Mouse (Mus musculus): ENCODE results near the gene Tead2. TPM values are rescaled to one million over a fixed set of nuclear protein-coding genes. Genes with fewer than 3 reads are reported as not detected.

The Tead2 gene
- polyA plus RNA-seq, 1 experiment from 2014 or later = 337 TPM

DNA sequence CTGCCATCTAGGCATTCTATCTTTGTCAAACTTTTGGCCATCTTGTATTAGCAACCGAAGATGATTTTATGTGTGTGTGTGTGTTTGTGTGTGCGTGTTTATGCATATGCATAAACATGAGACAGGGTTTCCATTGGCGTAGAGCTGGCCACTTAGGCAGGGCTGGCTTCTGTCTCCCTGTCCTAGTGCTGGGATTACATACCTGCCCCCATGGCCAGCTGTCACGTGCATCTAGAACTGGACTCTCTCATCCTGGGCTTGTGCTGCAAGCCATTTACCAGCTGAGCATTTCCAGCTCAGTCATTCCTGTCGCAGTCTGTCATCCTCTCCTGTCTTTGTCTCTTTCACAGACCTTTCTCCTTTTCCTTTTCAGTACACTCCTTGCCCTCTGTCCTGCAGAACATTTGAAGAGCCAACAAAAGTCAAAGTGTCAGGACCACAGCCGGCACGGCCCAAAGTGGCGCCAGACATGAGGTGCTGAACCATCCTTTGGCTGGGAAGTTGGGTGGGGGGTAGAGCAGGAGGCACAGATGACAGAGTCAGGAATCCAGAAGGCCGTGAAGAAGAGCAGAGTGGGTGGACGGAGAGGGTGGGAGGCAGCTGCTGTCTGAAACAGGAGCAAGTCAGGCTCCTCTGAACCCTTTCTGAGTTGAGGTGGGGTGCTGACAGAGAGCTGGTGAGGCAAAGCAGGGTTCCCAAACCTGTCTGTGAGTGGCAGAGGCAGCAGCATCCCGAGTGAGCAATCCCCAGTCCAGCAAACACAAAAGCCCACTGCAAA lies 41.7 kb downstream of the Tead2 start:
- no peaks in the 10 kb centered on the region for H3K36me3 ChIP-seq (replicated peaks)
- H3K27ac ChIP-seq = no peak overlapping the region
- H3K4me3 ChIP-seq = no peak overlapping the region
- DNase-seq (ENCODE audit: extremely low spot score, low spot score) = no peak
- H3K9me3 ChIP-seq = no peaks in the 10 kb centered on the region
- WGBS = 64% methylated on average over 11 of the region's 11 CpGs
- H3K4me1 ChIP-seq = peaks cover 5% of the 10 kb centered on the region; the same call in 1 of the 2 replicates
- peaks cover 15% of the 10 kb centered on the region; the same call in 1 of the 2 replicates for H3K27me3 ChIP-seq (ENCODE audit: poor library complexity, severe bottlenecking)

GRCm38 (mm10) chr7:45259281-45259680 lies 43.7 kb downstream of the Tead2 start:
- Histone ChIP-seq H3K36me3 (replicated peaks) (no peaks in the 10 kb centered on the region), H3K4me3 (no peak overlapping the region), H3K4me1 (peaks cover 4% of the 10 kb centered on the region; the same call in 1 of the 2 replicates), H3K9me3 (no peaks in the 10 kb centered on the region), H3K27ac (no peak overlapping the region), H3K27me3 (ENCODE audit: poor library complexity, severe bottlenecking) (peaks cover 15% of the 10 kb centered on the region; the same call in 1 of the 2 replicates)
- WGBS = 85% methylated on average over 8 of the region's 8 CpGs
- DNase-seq (ENCODE audit: extremely low spot score, low spot score) = no peak

- H3K4me1 ChIP-seq = no peaks in the 10 kb centered on the region
- peaks cover 15% of the 10 kb centered on the region; the same call in 1 of the 2 replicates for H3K27me3 ChIP-seq (ENCODE audit: poor library complexity, severe bottlenecking)
- WGBS = 76% methylated on average over 7 of the region's 7 CpGs
- H3K9me3 ChIP-seq = no peaks in the 10 kb centered on the region
- no peak overlapping the region for H3K27ac ChIP-seq
- no peak overlapping the region for H3K4me3 ChIP-seq
- no peaks in the 10 kb centered on the region for H3K36me3 ChIP-seq (replicated peaks)
- no peak for DNase-seq (ENCODE audit: extremely low spot score, low spot score)
Measured at GRCm38 (mm10) chr7:45262266-45262665, 46.7 kb downstream of the Tead2 start.

DNA sequence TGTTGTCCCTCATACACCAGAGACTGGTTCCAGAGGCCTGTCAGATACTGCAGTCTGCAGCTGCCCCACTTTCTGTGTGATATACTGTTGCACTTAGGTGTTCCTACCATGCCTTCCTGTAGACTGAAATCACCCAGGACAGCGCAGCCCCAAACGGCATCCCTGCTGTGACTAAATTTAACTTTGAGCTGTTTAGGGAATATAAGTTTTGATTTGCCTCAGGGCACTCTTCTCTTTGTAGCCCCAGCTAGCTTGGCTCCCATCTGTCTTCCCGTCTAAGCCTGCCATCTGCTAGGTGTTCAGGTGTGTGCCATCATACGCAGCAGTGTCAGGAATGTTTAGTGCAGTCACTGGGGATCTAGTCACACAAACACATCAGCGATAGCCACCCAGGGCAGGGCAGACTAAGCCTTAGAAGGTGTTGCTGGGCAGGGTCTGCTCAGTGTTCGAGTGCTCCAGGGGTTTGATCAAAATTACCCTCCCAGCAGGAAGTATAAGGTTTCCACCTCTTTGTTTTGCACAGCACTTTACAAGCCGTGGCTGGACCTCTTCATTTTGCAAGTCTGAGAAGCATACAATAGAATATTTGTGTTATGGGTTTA lies 47.6 kb downstream of the Tead2 start:
- no peak overlapping the region for H3K27ac ChIP-seq
- no peak for DNase-seq (ENCODE audit: extremely low spot score, low spot score)

GRCm38 (mm10) chr7:45264348-45264747 lies 48.8 kb downstream of the Tead2 start:
- Histone ChIP-seq H3K4me1 (peaks cover 7% of the 10 kb centered on the region), H3K4me3 (no peak overlapping the region), H3K9me3 (no peaks in the 10 kb centered on the region), H3K27ac (no peak overlapping the region), H3K27me3 (ENCODE audit: poor library complexity, severe bottlenecking) (peaks cover 30% of the 10 kb centered on the region), H3K36me3 (replicated peaks) (no peaks in the 10 kb centered on the region)
- WGBS = 79% methylated on average over 3 of the region's 3 CpGs
- no peak for DNase-seq (ENCODE audit: extremely low spot score, low spot score)

More for the DNA sequence above, 47.6 kb downstream of the Tead2 start:
- Histone ChIP-seq H3K4me3 (no peak overlapping the region), H3K4me1 (peaks cover 6% of the 10 kb centered on the region), H3K9me3 (no peaks in the 10 kb centered on the region), H3K27me3 (ENCODE audit: poor library complexity, severe bottlenecking) (peaks cover 21% of the 10 kb centered on the region), H3K36me3 (replicated peaks) (no peaks in the 10 kb centered on the region)
- WGBS = 79% methylated on average over 7 of the region's 7 CpGs

GRCm38 (mm10) chr7:45265518-45265917 lies 50.0 kb downstream of the Tead2 start:
- Histone ChIP-seq H3K4me3 (no peak overlapping the region), H3K27ac (no peak overlapping the region), H3K36me3 (replicated peaks) (no peaks in the 10 kb centered on the region), H3K9me3 (no peaks in the 10 kb centered on the region), H3K27me3 (ENCODE audit: poor library complexity, severe bottlenecking) (peaks cover 23% of the 10 kb centered on the region; the same call in 1 of the 2 replicates), H3K4me1 (peaks cover 7% of the 10 kb centered on the region)
- no peak for DNase-seq (ENCODE audit: extremely low spot score, low spot score)
- 77% methylated on average over 1 of the region's 1 CpGs for WGBS

DNA sequence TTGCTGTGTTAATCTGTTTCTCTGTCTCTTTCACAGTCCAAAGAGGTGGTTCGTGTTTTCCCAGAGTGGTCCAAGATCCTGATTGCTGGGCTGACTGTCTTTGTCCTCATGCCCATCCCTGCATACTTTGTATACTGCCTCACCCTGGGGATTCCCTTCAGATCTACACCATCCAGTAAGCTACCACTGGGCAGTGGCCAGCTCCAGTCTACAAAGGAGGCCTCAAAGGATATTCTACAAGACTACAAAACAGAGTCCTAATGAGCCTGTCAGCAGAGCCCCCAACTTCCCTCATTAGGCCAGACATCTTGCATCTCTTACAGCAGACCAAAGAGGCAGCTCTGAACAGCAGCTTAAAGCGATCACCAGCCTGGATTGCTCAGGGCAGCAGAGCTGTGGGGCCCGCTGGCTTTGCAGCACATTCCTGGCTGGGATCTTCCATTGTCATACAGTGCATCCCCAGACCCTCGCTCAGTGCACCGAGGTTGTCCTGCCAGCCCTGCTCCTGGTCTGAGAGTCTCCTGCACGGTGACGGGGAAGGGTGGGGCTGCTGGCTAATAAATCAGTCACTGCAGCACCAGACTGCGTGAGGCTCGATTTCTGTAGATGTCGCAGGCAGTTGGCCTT lies 57.3 kb downstream of the Tead2 start:
- peak overlapping the region; percentile 3; the same call in 1 of the 2 replicates for H3K4me3 ChIP-seq
- no peaks in the 10 kb centered on the region for H3K36me3 ChIP-seq (replicated peaks)
- H3K27ac ChIP-seq = peak overlapping the region; percentile 26
- WGBS = 60% methylated on average over 10 of the region's 10 CpGs
- H3K27me3 ChIP-seq (ENCODE audit: poor library complexity, severe bottlenecking) = peaks cover 32% of the 10 kb centered on the region
- no peaks in the 10 kb centered on the region for H3K9me3 ChIP-seq
- peaks cover 23% of the 10 kb centered on the region for H3K4me1 ChIP-seq
- DNase-seq (ENCODE audit: extremely low spot score, low spot score) = no peak

- WGBS = 90% methylated on average over 8 of the region's 8 CpGs
- Histone ChIP-seq H3K36me3 (replicated peaks) (no peaks in the 10 kb centered on the region), H3K4me1 (peaks cover 19% of the 10 kb centered on the region), H3K4me3 (no peak overlapping the region), H3K9me3 (no peaks in the 10 kb centered on the region), H3K27ac (peak overlapping the region; percentile 26; the same call in 1 of the 2 replicates), H3K27me3 (ENCODE audit: poor library complexity, severe bottlenecking) (peaks cover 30% of the 10 kb centered on the region)
- DNase-seq (ENCODE audit: extremely low spot score, low spot score) = no peak
Measured at GRCm38 (mm10) chr7:45273672-45274071, 58.1 kb downstream of the Tead2 start.

- Histone ChIP-seq H3K27ac (peak within 1 kb of the TSS; percentile 53; the same call in 1 of the 2 replicates), H3K4me3 (peak within 1 kb of the TSS; percentile 56), H3K27me3 (ENCODE audit: poor library complexity, severe bottlenecking) (peaks cover 29% of the 10 kb centered on the region; the same call in 1 of the 2 replicates), H3K4me1 (peaks cover 17% of the 10 kb centered on the region), H3K9me3 (no peaks in the 10 kb centered on the region), H3K36me3 (replicated peaks) (no peaks in the 10 kb centered on the region)
- DNase-seq (ENCODE audit: extremely low spot score, low spot score) = peak; percentile 72
- WGBS = 7% methylated on average over 44 of the region's 44 CpGs
Measured at GRCm38 (mm10) chr7:45277136-45277760, 61.7 kb downstream of the Tead2 start, which contains the start of gene Slc6a21. Gene Slc6a21 (plus strand): TSS chr7:45277513.

Small RNA genes within 50 kb of the gene (microRNA-seq; reads per million reads assigned to microRNA genes)
- gene Mir7055 = not detected

Other genes starting within 250 kb of the Tead2 start
- 19.4 and 20.8 TPM in 2 replicates for gene Cpt1c, start 240.9 kb upstream of the Tead2 start, polyA plus RNA-seq (2016; fragmentation: Nextera tagmentation; extraction: Ambion mirVana)
- 909 and 984 TPM in 2 replicates for gene Prmt1, start 229.2 kb upstream of the Tead2 start, polyA plus RNA-seq (2016; fragmentation: Nextera tagmentation; extraction: Ambion mirVana)
- gene Irf3, start 218.1 kb upstream of the Tead2 start, polyA plus RNA-seq (2016; fragmentation: Nextera tagmentation; extraction: Ambion mirVana) = 70.5 and 76.0 TPM in 2 replicates
- gene Bcl2l12, start 217.0 kb upstream of the Tead2 start, polyA plus RNA-seq (2016; fragmentation: Nextera tagmentation; extraction: Ambion mirVana) = 80.7 and 83.9 TPM in 2 replicates
- 39.9 and 41.0 TPM in 2 replicates for gene Scaf1, start 199.4 kb upstream of the Tead2 start, polyA plus RNA-seq (2016; fragmentation: Nextera tagmentation; extraction: Ambion mirVana)
- 15.0 and 16.8 TPM in 2 replicates for gene Rras, start 197.8 kb upstream of the Tead2 start, polyA plus RNA-seq (2016; fragmentation: Nextera tagmentation; extraction: Ambion mirVana)
- gene Prr12, start 162.9 kb upstream of the Tead2 start, polyA plus RNA-seq (2016; fragmentation: Nextera tagmentation; extraction: Ambion mirVana) = 11.9 and 12.7 TPM in 2 replicates
- 61.2 and 67.6 TPM in 2 replicates for gene Nosip, start 153.3 kb upstream of the Tead2 start, polyA plus RNA-seq (2016; fragmentation: Nextera tagmentation; extraction: Ambion mirVana)
- gene Prrg2, start 153.1 kb upstream of the Tead2 start, polyA plus RNA-seq (2016; fragmentation: Nextera tagmentation; extraction: Ambion mirVana) = 16.5 and 17.7 TPM in 2 replicates
- 101 and 113 TPM in 2 replicates for gene Rcn3, start 123.5 kb upstream of the Tead2 start, polyA plus RNA-seq (2016; fragmentation: Nextera tagmentation; extraction: Ambion mirVana)
- gene Fcgrt, start 111.9 kb upstream of the Tead2 start, polyA plus RNA-seq (2016; fragmentation: Nextera tagmentation; extraction: Ambion mirVana) = 5.5 and 5.9 TPM in 2 replicates
- 1,843 and 1,853 TPM in 2 replicates for gene Rps11, start 91.3 kb upstream of the Tead2 start, polyA plus RNA-seq (2016; fragmentation: Nextera tagmentation; extraction: Ambion mirVana)
- gene Rpl13a, start 87.0 kb upstream of the Tead2 start, polyA plus RNA-seq (2016; fragmentation: Nextera tagmentation; extraction: Ambion mirVana) = 1,219 and 1,234 TPM in 2 replicates
- 0.11 and 0.27 TPM in 2 replicates for gene Gm45713, start 79.5 kb upstream of the Tead2 start, polyA plus RNA-seq (2016; fragmentation: Nextera tagmentation; extraction: Ambion mirVana)
- gene Flt3l, start 79.3 kb upstream of the Tead2 start, polyA plus RNA-seq (2016; fragmentation: Nextera tagmentation; extraction: Ambion mirVana) = 1.1 and 1.4 TPM in 2 replicates
- 98.5 and 99.6 TPM in 2 replicates for gene Pih1d1, start 61.5 kb upstream of the Tead2 start, polyA plus RNA-seq (2016; fragmentation: Nextera tagmentation; extraction: Ambion mirVana)
- gene Aldh16a1, start 61.2 kb upstream of the Tead2 start, polyA plus RNA-seq (2016; fragmentation: Nextera tagmentation; extraction: Ambion mirVana) = 53.0 and 55.1 TPM in 2 replicates
- 0.95 and 1.2 TPM in 2 replicates for gene Slc17a7, start 51.8 kb upstream of the Tead2 start, polyA plus RNA-seq (2016; fragmentation: Nextera tagmentation; extraction: Ambion mirVana)
- gene Gfy, start 36.2 kb upstream of the Tead2 start, polyA plus RNA-seq (2016; fragmentation: Nextera tagmentation; extraction: Ambion mirVana) = 0.15 TPM in 1 of 2 replicates, not detected in the other
- 0.33 TPM in 1 of 2 replicates, not detected in the other for gene Pth2, start 34.8 kb upstream of the Tead2 start, polyA plus RNA-seq (2016; fragmentation: Nextera tagmentation; extraction: Ambion mirVana)
- 0.57 and 0.66 TPM in 2 replicates for gene Ccdc155, start 10.9 kb upstream of the Tead2 start, polyA plus RNA-seq (2016; fragmentation: Nextera tagmentation; extraction: Ambion mirVana)
- 1.0 TPM in 2 replicates for gene Dkkl1, start 3.6 kb upstream of the Tead2 start, polyA plus RNA-seq (2016; fragmentation: Nextera tagmentation; extraction: Ambion mirVana)
- gene Cd37, start 23.4 kb downstream of the Tead2 start, polyA plus RNA-seq (2016; fragmentation: Nextera tagmentation; extraction: Ambion mirVana) = 1.1 TPM in 2 replicates
- gene Slc6a16, start 25.3 kb downstream of the Tead2 start, polyA plus RNA-seq (2016; fragmentation: Nextera tagmentation; extraction: Ambion mirVana) = not detected in 2 replicates
- not detected in 2 replicates for gene Slc6a21, start 61.8 kb downstream of the Tead2 start, polyA plus RNA-seq (2016; fragmentation: Nextera tagmentation; extraction: Ambion mirVana)
- 8.3 and 8.9 TPM in 2 replicates for gene Trpm4, start 118.0 kb downstream of the Tead2 start, polyA plus RNA-seq (2016; fragmentation: Nextera tagmentation; extraction: Ambion mirVana)
- 0.31 and 0.42 TPM in 2 replicates for gene Hrc, start 119.5 kb downstream of the Tead2 start, polyA plus RNA-seq (2016; fragmentation: Nextera tagmentation; extraction: Ambion mirVana)
- 6.0 and 8.9 TPM in 2 replicates for gene Ppfia3, start 151.3 kb downstream of the Tead2 start, polyA plus RNA-seq (2016; fragmentation: Nextera tagmentation; extraction: Ambion mirVana)
- gene Lin7b, start 154.8 kb downstream of the Tead2 start, polyA plus RNA-seq (2016; fragmentation: Nextera tagmentation; extraction: Ambion mirVana) = 0.47 and 0.81 TPM in 2 replicates
- 295 TPM in 2 replicates for gene Snrnp70, start 180.0 kb downstream of the Tead2 start, polyA plus RNA-seq (2016; fragmentation: Nextera tagmentation; extraction: Ambion mirVana)
- gene Kcna7, start 189.9 kb downstream of the Tead2 start, polyA plus RNA-seq (2016; fragmentation: Nextera tagmentation; extraction: Ambion mirVana) = not detected in 2 replicates
- 0.46 and 0.87 TPM in 2 replicates for gene Ntf5, start 197.9 kb downstream of the Tead2 start, polyA plus RNA-seq (2016; fragmentation: Nextera tagmentation; extraction: Ambion mirVana)
- not detected in 2 replicates for gene Lhb, start 205.1 kb downstream of the Tead2 start, polyA plus RNA-seq (2016; fragmentation: Nextera tagmentation; extraction: Ambion mirVana)
- gene Gys1, start 219.1 kb downstream of the Tead2 start, polyA plus RNA-seq (2016; fragmentation: Nextera tagmentation; extraction: Ambion mirVana) = 39.0 and 41.6 TPM in 2 replicates
- gene Ruvbl2, start 222.3 kb downstream of the Tead2 start, polyA plus RNA-seq (2016; fragmentation: Nextera tagmentation; extraction: Ambion mirVana) = 235 and 237 TPM in 2 replicates
- 5,105 and 5,277 TPM in 2 replicates for gene Ftl1, start 244.1 kb downstream of the Tead2 start, polyA plus RNA-seq (2016; fragmentation: Nextera tagmentation; extraction: Ambion mirVana)